Mouse (Mus musculus) liver, embryonic 13.5 days (tissue): ENCODE data around the gene Guca1b. TPM values are rescaled to one million over a fixed set of nuclear protein-coding genes. Genes with fewer than 3 reads are reported as not detected.

Experiments
- ATAC-seq: fragments of 200-750 bp; cut with Nextera tagmentation; 2 replicates; pipeline ENCODE4 v1.8.0; 2017; ENCODE audit warnings: low read depth, mild to moderate bottlenecking, moderate number of reproducible peaks, moderate library complexity
- DNase-seq: peaks from one replicate; pipeline ENCODE4 v3.0.0; 2022
- H3K27ac ChIP-seq: fragments of 300-500 bp; sonication (generic); 2 replicates; pipeline ENCODE4 v1.5.1; 2015; ENCODE audit warnings: moderate library complexity, mild to moderate bottlenecking, inconsistent platforms
- H3K27me3 ChIP-seq: fragments of 300-500 bp; sonication (generic); 2 replicates; pipeline ENCODE4 v1.6.1; 2015; ENCODE audit warnings: mild to moderate bottlenecking, inconsistent platforms
- H3K36me3 ChIP-seq: fragments of 300-500 bp; sonication (generic); 2 replicates; pipeline ENCODE4 v1.6.1; 2015; ENCODE audit warnings: mild to moderate bottlenecking, inconsistent platforms
- H3K4me1 ChIP-seq: fragments of 300-500 bp; sonication (generic); replicated peaks from 2 replicates; pipeline ENCODE4 v1.6.1; 2015; ENCODE audit warnings: inconsistent platforms
- H3K4me2 ChIP-seq: fragments of 300-500 bp; sonication (generic); 2 replicates; pipeline ENCODE4 v1.6.1; 2015; ENCODE audit warnings: inconsistent platforms, mild to moderate bottlenecking, moderate library complexity
- H3K4me3 ChIP-seq: fragments of 300-500 bp; sonication (generic); replicated peaks from 2 replicates; pipeline ENCODE4 v1.5.1; 2015; ENCODE audit warnings: mild to moderate bottlenecking, inconsistent platforms
- H3K9ac ChIP-seq: fragments of 300-500 bp; sonication (generic); 2 replicates; pipeline ENCODE4 v1.6.1; 2015; ENCODE audit warnings: mild to moderate bottlenecking, inconsistent platforms
- H3K9me3 ChIP-seq: fragments of 300-500 bp; sonication (generic); replicated peaks from 2 replicates; pipeline ENCODE4 v1.6.1; 2016; ENCODE audit warnings: inconsistent platforms
- WGBS: fragments of 180-500 bp; shearing (Covaris S2); methylation state at CpG from one replicate; pipeline ENCODE4 v1.1.7; 2015; ENCODE audit not compliant: insufficient replicate concordance; 5-methylcytosine and 5-hydroxymethylcytosine counted together
- polyA plus RNA-seq: library from polyadenylated mRNA; unstranded; fragments of >200 nt; fragmentation: Nextera tagmentation; extraction: Ambion mirVana; gene quantifications from 2 replicates; pipeline ENCODE4 v1.2.1, GENCODE M21; 2015

Guca1b gene
- polyA plus RNA-seq, 1 experiment from 2014 or later: 0.43 TPM

- WGBS: 82% methylated on average over 11 of the region's 11 CpGs
These were observed 3.3 kb upstream of the Guca1b start for GRCm38 (mm10) chr17:47381917-47382316.

GRCm38 (mm10) chr17:47383266-47383665, 1.9 kb upstream of the Guca1b start:
- Histone ChIP-seq H3K9ac (no peak overlapping the region), H3K27ac (no peak overlapping the region), H3K27me3 (0 out of 2 replicates have a peak, but pooled peaks cover 3% of the 10 kb centered on the region), H3K4me2 (no peak overlapping the region), H3K36me3 (peaks cover 23% of the 10 kb centered on the region), H3K4me3 (no peak overlapping the region), H3K4me1 (no peaks in the 10 kb centered on the region), H3K9me3 (no peaks in the 10 kb centered on the region)
- DNase-seq: no peak
- WGBS: 66% methylated on average over 4 of the region's 4 CpGs
- ATAC-seq: no peak

More at GRCm38 (mm10) chr17:47381917-47382316, 3.3 kb upstream of the Guca1b start:
- H3K27ac ChIP-seq: no peak overlapping the region
- no peak overlapping the region for H3K4me2 ChIP-seq
- peaks cover 37% of the 10 kb centered on the region for H3K36me3 ChIP-seq
- H3K9me3 ChIP-seq: no peaks in the 10 kb centered on the region
- no peak overlapping the region for H3K9ac ChIP-seq
- H3K27me3 ChIP-seq: 0 out of 2 replicates have a peak, but pooled peaks cover 3% of the 10 kb centered on the region
- H3K4me1 ChIP-seq: no peaks in the 10 kb centered on the region
- H3K4me3 ChIP-seq: no peak overlapping the region
- DNase-seq (no peak), ATAC-seq (no peak)

- ATAC-seq (no peak), DNase-seq (no peak)
- H3K27me3 ChIP-seq: 0 out of 2 replicates have a peak, but pooled peaks cover 3% of the 10 kb centered on the region
- no peak overlapping the region for H3K27ac ChIP-seq
- no peaks in the 10 kb centered on the region for H3K4me1 ChIP-seq
- H3K4me2 ChIP-seq: no peak overlapping the region
- no peak overlapping the region for H3K4me3 ChIP-seq
- peaks cover 16% of the 10 kb centered on the region for H3K36me3 ChIP-seq
- no peak overlapping the region for H3K9ac ChIP-seq
- 72% methylated on average over 3 of the region's 3 CpGs for WGBS
- no peaks in the 10 kb centered on the region for H3K9me3 ChIP-seq
These were observed 1.1 kb upstream of the Guca1b start for GRCm38 (mm10) chr17:47384064-47384463.

GRCm38 (mm10) chr17:47386649-47387048, 1.5 kb downstream of the Guca1b start:
- ATAC-seq: no peak
- Histone ChIP-seq H3K27me3 (0 out of 2 replicates have a peak, but pooled peaks cover 3% of the 10 kb centered on the region), H3K27ac (no peak overlapping the region), H3K9ac (no peak overlapping the region), H3K4me3 (no peak overlapping the region), H3K4me2 (no peak overlapping the region), H3K9me3 (no peaks in the 10 kb centered on the region), H3K4me1 (no peaks in the 10 kb centered on the region), H3K36me3 (0 out of 2 replicates have a peak, but pooled peaks cover 5% of the 10 kb centered on the region)
- peak; percentile 27 for DNase-seq
- WGBS: 57% methylated on average over 4 of the region's 4 CpGs

- 14% methylated on average over 24 of the region's 24 CpGs for WGBS
- Histone ChIP-seq H3K9me3 (no peaks in the 10 kb centered on the region), H3K4me2 (peak overlapping the region; percentile 66), H3K36me3 (no peaks in the 10 kb centered on the region), H3K27ac (no peak overlapping the region), H3K9ac (0 out of 2 replicates have a peak overlapping the region, but pooled peaks have one; percentile 8), H3K27me3 (peaks cover 20% of the 10 kb centered on the region), H3K4me3 (peak overlapping the region; percentile 47), H3K4me1 (peaks cover 18% of the 10 kb centered on the region)
- DNase-seq (no peak), ATAC-seq (no peak)
These were observed 9.2 kb downstream of the Guca1b start for GRCm38 (mm10) chr17:47394223-47394869.

GRCm38 (mm10) chr17:47395376-47395913, 10.3 kb downstream of the Guca1b start:
- ATAC-seq: peak; percentile 82
- H3K36me3 ChIP-seq: no peaks in the 10 kb centered on the region
- H3K4me1 ChIP-seq: peaks cover 18% of the 10 kb centered on the region
- peaks cover 20% of the 10 kb centered on the region for H3K27me3 ChIP-seq
- peak overlapping the region; percentile 66 for H3K4me2 ChIP-seq
- DNase-seq: peak; percentile 29
- no peak overlapping the region for H3K27ac ChIP-seq
- WGBS: 1% methylated on average over 19 of the region's 20 CpGs
- H3K9ac ChIP-seq: no peak overlapping the region
- H3K9me3 ChIP-seq: no peaks in the 10 kb centered on the region
- peak overlapping the region; percentile 47 for H3K4me3 ChIP-seq

- Histone ChIP-seq H3K4me1 (peaks cover 18% of the 10 kb centered on the region), H3K9ac (no peak overlapping the region), H3K9me3 (no peaks in the 10 kb centered on the region), H3K36me3 (no peaks in the 10 kb centered on the region), H3K27me3 (peaks cover 21% of the 10 kb centered on the region), H3K4me2 (no peak overlapping the region), H3K27ac (no peak overlapping the region), H3K4me3 (no peak overlapping the region)
- no peak for ATAC-seq
- no peak for DNase-seq
- 63% methylated on average over 8 of the region's 8 CpGs for WGBS
These were observed 13.9 kb downstream of the Guca1b start for GRCm38 (mm10) chr17:47399091-47399490.

- no peak within 1 kb of the TSS for H3K4me2 ChIP-seq
- H3K9me3 ChIP-seq: no peaks in the 10 kb centered on the region
- H3K36me3 ChIP-seq: no peaks in the 10 kb centered on the region
- DNase-seq (no peak), ATAC-seq (no peak)
- H3K4me3 ChIP-seq: no peak within 1 kb of the TSS
- H3K9ac ChIP-seq: no peak within 1 kb of the TSS
- 61% methylated on average over 10 of the region's 10 CpGs for WGBS
- H3K4me1 ChIP-seq: peaks cover 5% of the 10 kb centered on the region
- H3K27me3 ChIP-seq: peaks cover 10% of the 10 kb centered on the region
- no peak within 1 kb of the TSS for H3K27ac ChIP-seq
These were observed 15.3 kb downstream of the Guca1b start, which contains the start of gene Guca1a for GRCm38 (mm10) chr17:47400451-47400850. Guca1a (minus strand) TSS chr17:47400584.

- H3K36me3 ChIP-seq: no peaks in the 10 kb centered on the region
- H3K9ac ChIP-seq: no peak overlapping the region
- no peak overlapping the region for H3K4me2 ChIP-seq
- WGBS: 46% methylated on average over 10 of the region's 10 CpGs
- no peak for ATAC-seq
- H3K27ac ChIP-seq: no peak overlapping the region
- H3K4me1 ChIP-seq: no peaks in the 10 kb centered on the region
- H3K4me3 ChIP-seq: no peak overlapping the region
- peaks cover 62% of the 10 kb centered on the region for H3K27me3 ChIP-seq
- DNase-seq: no peak
- no peaks in the 10 kb centered on the region for H3K9me3 ChIP-seq
These were observed 22.7 kb downstream of the Guca1b start for GRCm38 (mm10) chr17:47407717-47408557.

GRCm38 (mm10) chr17:47408558-47408898, 23.3 kb downstream of the Guca1b start:
- H3K4me1 ChIP-seq: no peaks in the 10 kb centered on the region
- no peak overlapping the region for H3K4me3 ChIP-seq
- H3K27me3 ChIP-seq: peaks cover 68% of the 10 kb centered on the region
- ATAC-seq: 0 out of 2 replicates have a peak, but pooled peaks have one; percentile 34
- no peaks in the 10 kb centered on the region for H3K9me3 ChIP-seq
- DNase-seq: no peak
- no peak overlapping the region for H3K4me2 ChIP-seq
- WGBS: 14% methylated on average over 8 of the region's 8 CpGs
- no peak overlapping the region for H3K27ac ChIP-seq
- H3K36me3 ChIP-seq: no peaks in the 10 kb centered on the region
- no peak overlapping the region for H3K9ac ChIP-seq
